Mouse (Mus musculus) E14TG2a.4 (cell line): Measurements from ENCODE around the gene Foxn3.

ENCODE experiments used
- H3K27me3 ChIP-seq: 2 replicates; pipeline ENCODE4 v1.6.1; 2014; ENCODE audit warnings: low read length, control low read depth; ENCODE audit not compliant: insufficient read depth
- H3K36me3 ChIP-seq: 2 replicates; pipeline ENCODE4 v1.6.1; 2014; ENCODE audit warnings: low read length, control low read depth; ENCODE audit not compliant: insufficient read depth
- H3K4me1 ChIP-seq: replicated peaks from 2 replicates; pipeline ENCODE4 v1.6.1; 2014; ENCODE audit warnings: low read depth, low read length, control low read depth
- H3K4me3 ChIP-seq: replicated peaks from 2 replicates; pipeline ENCODE4 v1.5.1; 2014; ENCODE audit warnings: mild to moderate bottlenecking, low read length
- H3K9me3 ChIP-seq: 2 replicates; pipeline ENCODE4 v1.6.1; 2014; ENCODE audit warnings: low read length, control low read depth
- CTCF ChIP-seq: conservative IDR thresholded peaks from 2 replicates; pipeline ENCODE4 v1.5.1; 2014; ENCODE audit warnings: low read length
- NANOG ChIP-seq: IDR thresholded peaks from 2 replicates; pipeline ENCODE4 v1.6.1; 2014; ENCODE audit warnings: borderline replicate concordance, low read length, mixed read lengths
- POU5F1 ChIP-seq: IDR thresholded peaks from 2 replicates; pipeline ENCODE4 v1.6.1; 2014; ENCODE audit warnings: low read length, borderline replicate concordance

Gene Foxn3

DNA sequence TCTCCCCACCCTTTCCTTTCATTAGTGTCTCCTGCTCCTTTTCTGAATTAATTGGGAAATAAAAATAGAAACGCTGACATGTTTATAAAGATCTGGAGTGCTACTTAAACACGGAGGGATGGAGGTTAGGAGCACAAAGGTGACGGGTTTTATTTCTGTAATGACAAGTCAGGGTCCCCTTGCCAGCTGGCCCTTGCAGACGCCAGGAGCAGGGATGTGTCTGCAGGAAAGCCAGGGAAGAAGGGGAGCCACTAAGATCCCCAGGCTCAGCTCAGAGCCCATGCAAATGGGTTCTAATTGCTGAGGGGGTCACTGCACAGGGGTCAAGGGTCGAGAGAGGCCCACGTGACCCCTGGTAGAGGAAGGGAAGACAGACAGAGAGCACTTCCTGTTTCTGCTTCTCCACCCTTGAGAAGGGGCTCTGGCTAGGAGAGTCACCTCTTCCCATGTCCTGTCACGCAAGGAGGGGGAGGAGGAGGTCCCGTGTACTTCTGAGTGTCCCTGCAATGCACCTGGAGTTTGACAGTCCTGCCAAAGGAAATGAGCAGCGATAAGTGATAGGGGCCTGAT, 36.7 kb downstream of the Foxn3 start:
- Histone ChIP-seq H3K36me3 (no peaks in the 10 kb centered on the region), H3K4me1 (peaks cover 3% of the 10 kb centered on the region; the same call in 1 of the 2 replicates), H3K9me3 (no peaks in the 10 kb centered on the region), H3K27me3 (no peaks in the 10 kb centered on the region; the same call in 1 of the 2 replicates), H3K4me3 (no peak overlapping the region)
- no peak for TF ChIP-seq CTCF
- no peak for TF ChIP-seq POU5F1
- no peak for TF ChIP-seq NANOG

DNA sequence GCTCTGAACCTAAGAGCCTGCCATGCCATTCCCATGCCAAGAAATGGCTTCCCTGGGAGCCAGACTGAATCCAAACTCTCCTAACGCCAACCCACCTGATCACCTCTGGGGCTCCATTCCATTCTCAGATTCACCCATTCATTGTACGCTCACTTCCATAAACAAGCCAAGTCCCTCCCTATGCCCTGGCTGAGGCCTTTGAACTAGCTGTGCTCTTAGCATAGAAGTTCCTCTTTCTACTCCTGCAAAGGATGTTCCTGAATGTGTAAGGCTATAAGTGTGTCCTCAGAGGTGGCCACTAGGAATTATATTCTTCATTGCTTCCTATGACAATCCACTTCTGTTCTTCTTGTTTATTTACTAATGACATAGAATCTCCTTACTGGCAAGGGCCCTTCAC, 40.5 kb downstream of the Foxn3 start:
- H3K4me1 ChIP-seq: peaks cover 18% of the 10 kb centered on the region
- peaks cover 10% of the 10 kb centered on the region for H3K27me3 ChIP-seq
- TF ChIP-seq CTCF (no peak), NANOG (no peak), POU5F1 (no peak)
- H3K4me3 ChIP-seq: no peak overlapping the region
- no peaks in the 10 kb centered on the region for H3K9me3 ChIP-seq
- no peaks in the 10 kb centered on the region for H3K36me3 ChIP-seq

DNA sequence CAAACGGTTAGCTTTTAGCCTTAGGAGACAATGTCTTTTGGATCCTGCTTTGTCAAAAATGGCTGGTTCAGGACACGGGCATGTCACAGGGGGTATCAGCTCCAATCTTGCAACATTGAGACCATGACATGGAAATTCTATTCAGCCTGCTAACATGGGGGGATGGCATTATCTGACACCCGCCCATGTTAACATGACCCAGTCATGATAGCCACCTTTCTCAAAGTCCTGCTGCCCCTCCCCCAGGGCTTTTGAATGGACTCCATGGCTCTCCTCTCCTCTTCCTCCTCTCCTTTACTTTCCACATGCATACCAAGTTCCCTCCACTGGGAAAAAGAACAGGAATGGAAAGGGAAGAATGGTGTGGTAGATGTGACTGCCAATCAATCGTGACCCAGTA, 43.5 kb downstream of the Foxn3 start:
- Histone ChIP-seq H3K36me3 (no peaks in the 10 kb centered on the region), H3K9me3 (no peaks in the 10 kb centered on the region), H3K4me3 (no peak overlapping the region), H3K4me1 (peaks cover 15% of the 10 kb centered on the region), H3K27me3 (peaks cover 10% of the 10 kb centered on the region)
- no peak for TF ChIP-seq POU5F1
- TF ChIP-seq CTCF: no peak
- TF ChIP-seq NANOG: no peak

DNA sequence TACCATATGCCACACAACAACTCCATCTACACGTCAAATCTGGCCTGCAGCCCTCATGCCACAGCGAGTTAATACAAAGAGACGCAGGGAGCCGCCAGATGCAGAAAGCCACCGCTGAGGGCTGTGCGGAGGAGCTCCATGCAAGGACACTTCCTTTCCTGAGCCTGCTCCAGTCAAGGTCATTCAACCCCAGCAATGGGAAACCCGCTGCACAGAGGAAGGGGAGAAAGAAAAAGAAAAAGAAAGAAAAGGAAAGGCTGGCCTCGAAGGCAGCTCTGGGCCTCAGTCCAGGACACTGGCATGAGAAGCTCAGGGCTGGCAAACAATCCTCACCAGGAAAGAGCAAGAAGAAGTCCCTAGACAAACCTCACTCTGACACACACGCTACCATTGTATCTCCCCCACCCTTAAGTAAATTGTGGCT, 44.2 kb downstream of the Foxn3 start:
- Histone ChIP-seq H3K36me3 (no peaks in the 10 kb centered on the region), H3K9me3 (no peaks in the 10 kb centered on the region), H3K4me3 (no peak overlapping the region), H3K27me3 (peaks cover 10% of the 10 kb centered on the region), H3K4me1 (peaks cover 15% of the 10 kb centered on the region)
- TF ChIP-seq CTCF: no peak
- no peak for TF ChIP-seq NANOG
- TF ChIP-seq POU5F1: no peak

DNA sequence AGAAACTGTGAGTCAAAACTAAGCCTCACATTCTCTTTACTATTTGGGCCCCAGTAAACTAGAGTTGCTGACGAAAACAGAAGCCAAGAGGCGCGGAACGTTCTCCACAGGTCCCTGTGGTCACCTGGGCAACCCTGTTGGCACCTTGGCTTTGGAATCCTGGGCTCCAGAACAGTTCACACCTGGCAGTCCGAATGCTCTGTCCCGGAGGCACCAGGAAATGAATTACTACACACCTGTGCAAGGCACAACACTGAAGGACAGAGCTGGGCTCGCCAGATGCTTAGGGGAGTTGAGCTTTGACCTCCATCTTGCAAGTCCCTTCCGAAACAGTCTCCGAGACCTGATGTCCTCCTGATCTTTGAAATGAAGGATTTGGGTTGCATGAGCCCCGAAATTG, 44.7 kb downstream of the Foxn3 start:
- no peaks in the 10 kb centered on the region for H3K36me3 ChIP-seq
- peaks cover 10% of the 10 kb centered on the region for H3K27me3 ChIP-seq
- H3K9me3 ChIP-seq: no peaks in the 10 kb centered on the region
- H3K4me3 ChIP-seq: no peak overlapping the region
- TF ChIP-seq CTCF (no peak), NANOG (no peak), POU5F1 (no peak)
- H3K4me1 ChIP-seq: peaks cover 15% of the 10 kb centered on the region

DNA sequence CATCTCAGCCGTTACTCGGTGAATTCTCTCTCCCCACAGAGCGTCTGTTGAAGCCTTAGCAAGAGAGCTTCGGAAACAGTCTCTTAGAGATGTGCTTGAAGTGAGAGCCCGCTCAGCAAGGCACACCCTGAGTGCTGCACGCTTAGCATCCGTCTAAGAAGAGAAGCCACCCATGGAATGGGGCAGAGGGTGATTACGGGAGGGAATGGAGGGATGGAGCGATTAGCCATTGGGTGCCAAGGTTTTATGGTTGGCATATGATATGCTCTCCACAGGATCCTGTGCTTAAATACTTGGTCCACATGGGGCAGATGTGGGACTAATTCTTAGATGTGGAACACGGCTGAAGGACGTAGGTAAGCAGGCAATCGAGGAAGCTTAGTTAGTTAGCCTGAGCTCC, 45.3 kb downstream of the Foxn3 start:
- Histone ChIP-seq H3K4me1 (peaks cover 15% of the 10 kb centered on the region), H3K9me3 (no peaks in the 10 kb centered on the region), H3K27me3 (peaks cover 10% of the 10 kb centered on the region), H3K36me3 (no peaks in the 10 kb centered on the region), H3K4me3 (no peak overlapping the region)
- TF ChIP-seq POU5F1 (no peak), NANOG (no peak), CTCF (no peak)

DNA sequence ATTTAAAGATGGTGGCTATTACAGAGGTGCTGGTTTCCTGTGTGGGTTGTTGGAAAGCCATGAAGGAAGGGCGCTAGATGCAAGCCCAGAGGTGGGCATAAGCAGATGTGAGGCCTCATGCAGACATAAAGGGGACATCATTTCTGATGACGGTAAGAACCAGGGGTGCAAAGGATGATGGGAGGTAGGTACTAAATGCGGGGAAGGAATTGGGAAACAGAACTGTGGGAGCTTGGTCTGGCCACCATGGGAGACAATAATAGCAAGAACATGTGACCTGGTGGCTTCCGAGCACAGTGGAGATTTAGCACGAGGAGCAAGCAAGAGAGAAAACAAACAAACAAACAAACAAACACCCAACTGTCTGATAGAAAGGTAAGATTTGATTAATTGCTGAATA, 46.1 kb downstream of the Foxn3 start:
- TF ChIP-seq POU5F1 (no peak), NANOG (no peak), CTCF (no peak)
- Histone ChIP-seq H3K4me3 (no peak overlapping the region), H3K36me3 (no peaks in the 10 kb centered on the region), H3K4me1 (peaks cover 15% of the 10 kb centered on the region), H3K27me3 (peaks cover 10% of the 10 kb centered on the region), H3K9me3 (no peaks in the 10 kb centered on the region)

DNA sequence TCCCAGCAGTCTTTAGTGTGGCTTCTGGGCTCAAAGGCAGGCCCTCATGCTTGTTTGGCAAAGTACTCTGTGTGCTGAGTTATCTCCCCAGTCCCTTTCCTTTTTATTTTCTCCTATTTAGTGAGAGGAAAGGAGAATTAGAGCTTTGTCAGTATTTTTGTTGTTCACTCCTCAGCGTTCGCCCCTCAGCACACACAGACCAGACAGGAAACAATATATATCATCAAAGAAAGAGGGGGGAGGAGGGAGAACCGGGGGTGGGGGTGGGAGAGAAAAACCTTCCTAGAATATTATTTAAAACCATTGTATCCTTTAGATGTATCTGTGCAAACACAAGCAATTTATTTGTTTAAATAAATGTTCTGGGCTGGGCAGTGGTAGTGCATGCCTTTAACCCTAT, 47.9 kb downstream of the Foxn3 start:
- Histone ChIP-seq H3K27me3 (peaks cover 10% of the 10 kb centered on the region), H3K9me3 (no peaks in the 10 kb centered on the region), H3K36me3 (no peaks in the 10 kb centered on the region), H3K4me1 (peaks cover 15% of the 10 kb centered on the region), H3K4me3 (no peak overlapping the region)
- TF ChIP-seq CTCF: no peak
- no peak for TF ChIP-seq NANOG
- no peak for TF ChIP-seq POU5F1

DNA sequence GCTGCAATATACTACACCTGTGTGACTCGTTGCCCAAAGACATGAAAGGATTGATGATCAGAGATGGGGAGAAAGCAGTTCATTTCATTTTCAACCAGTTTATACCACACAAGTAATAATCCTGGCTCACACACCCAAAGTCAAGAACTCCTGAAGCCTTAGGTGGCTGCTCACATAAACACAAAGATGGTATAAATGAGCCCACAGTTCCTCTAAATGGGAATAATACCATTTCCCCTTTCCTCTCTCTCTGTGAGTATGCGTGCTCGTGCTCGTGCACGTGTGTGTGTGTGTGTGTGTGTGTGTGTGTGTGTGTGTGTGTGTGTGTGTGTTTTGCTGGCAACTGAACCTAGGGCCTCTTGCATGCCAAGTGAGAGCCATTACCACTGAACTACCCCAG, 51.7 kb downstream of the Foxn3 start:
- no peaks in the 10 kb centered on the region for H3K36me3 ChIP-seq
- H3K4me3 ChIP-seq: no peak overlapping the region
- no peaks in the 10 kb centered on the region for H3K9me3 ChIP-seq
- TF ChIP-seq CTCF: no peak
- TF ChIP-seq NANOG: no peak
- no peak for TF ChIP-seq POU5F1
- no peaks in the 10 kb centered on the region for H3K4me1 ChIP-seq
- no peaks in the 10 kb centered on the region for H3K27me3 ChIP-seq
